Mouse (Mus musculus) liver, embryonic 16.5 days (tissue): ENCODE results near the gene Treml1. TPM values are rescaled to one million over a fixed set of nuclear protein-coding genes. Genes with fewer than 3 reads are reported as not detected.

Experiments used
- ATAC-seq: fragments of 200-750 bp; cut with Nextera tagmentation; 2 replicates; pipeline ENCODE4 v1.8.0; 2017; ENCODE audit warnings: low read depth, mild to moderate bottlenecking, moderate number of reproducible peaks, moderate library complexity
- H3K27ac ChIP-seq: fragments of 300-500 bp; sonication (generic); 2 replicates; pipeline ENCODE4 v1.5.1; 2014; ENCODE audit warnings: mild to moderate bottlenecking, low read length
- H3K27me3 ChIP-seq: fragments of 300-500 bp; sonication (generic); 2 replicates; pipeline ENCODE4 v1.6.1; 2014; ENCODE audit warnings: low read depth, low read length, mixed read lengths; ENCODE audit not compliant: control insufficient read depth, insufficient read depth
- H3K36me3 ChIP-seq: fragments of 300-500 bp; sonication (generic); 2 replicates; pipeline ENCODE4 v1.6.1; 2014; ENCODE audit warnings: mild to moderate bottlenecking; ENCODE audit not compliant: control insufficient read depth, insufficient read depth
- H3K4me1 ChIP-seq: fragments of 300-500 bp; sonication (generic); 2 replicates; pipeline ENCODE4 v1.6.1; 2014; ENCODE audit warnings: low read depth, low read length, mixed read lengths; ENCODE audit not compliant: control insufficient read depth
- H3K4me2 ChIP-seq: fragments of 300-500 bp; sonication (generic); 2 replicates; pipeline ENCODE4 v1.6.1; 2014; ENCODE audit warnings: low read depth, low read length, mixed read lengths
- H3K4me3 ChIP-seq: fragments of 300-500 bp; sonication (generic); 2 replicates; pipeline ENCODE4 v1.5.1; 2014; ENCODE audit warnings: low read depth, mild to moderate bottlenecking, low read length
- H3K9ac ChIP-seq: fragments of 300-500 bp; sonication (generic); 2 replicates; pipeline ENCODE4 v1.6.1; 2014; ENCODE audit warnings: low read depth, low read length
- H3K9me3 ChIP-seq: fragments of 300-500 bp; sonication (generic); replicated peaks from 2 replicates; pipeline ENCODE4 v1.6.1; 2016; ENCODE audit warnings: low read length; ENCODE audit not compliant: control insufficient read depth
- WGBS: fragments of 180-500 bp; shearing (Covaris S2); extraction: QIAGEN DNeasy Blood & Tissue Kit; methylation state at CpG from one replicate; pipeline ENCODE4 v1.1.7; 2014; ENCODE audit not compliant: insufficient replicate concordance; 5-methylcytosine and 5-hydroxymethylcytosine counted together
- polyA plus RNA-seq: library from polyadenylated mRNA; unstranded; fragments of >200 nt; fragmentation: Nextera tagmentation; extraction: Ambion mirVana; gene quantifications from 2 replicates; pipeline ENCODE4 v1.2.1, GENCODE M21; 2015

Treml1 gene
- polyA plus RNA-seq, 1 experiment from 2014 or later = 15.3 TPM

GRCm38 (mm10) chr17:48326656-48327055 is 33.1 kb upstream of the Treml1 start:
- no peak overlapping the region for H3K27ac ChIP-seq
- no peaks in the 10 kb centered on the region for H3K9me3 ChIP-seq
- H3K36me3 ChIP-seq = no peaks in the 10 kb centered on the region
- peaks cover 3% of the 10 kb centered on the region; the same call in 1 of the 2 replicates for H3K4me1 ChIP-seq
- H3K4me2 ChIP-seq = no peak overlapping the region
- ATAC-seq = no peak
- no peak overlapping the region for H3K4me3 ChIP-seq
- 72% methylated on average over 4 of the region's 4 CpGs for WGBS
- no peaks in the 10 kb centered on the region for H3K27me3 ChIP-seq
- no peak overlapping the region for H3K9ac ChIP-seq

- Histone ChIP-seq H3K9me3 (no peaks in the 10 kb centered on the region), H3K9ac (no peak overlapping the region), H3K4me2 (no peak overlapping the region), H3K4me1 (no peaks in the 10 kb centered on the region), H3K4me3 (no peak overlapping the region), H3K36me3 (no peaks in the 10 kb centered on the region), H3K27ac (no peak overlapping the region), H3K27me3 (no peaks in the 10 kb centered on the region)
- no peak for ATAC-seq
- WGBS = 68% methylated on average over 2 of the region's 2 CpGs
Measured at GRCm38 (mm10) chr17:48332524-48332923, 27.2 kb upstream of the Treml1 start.

GRCm38 (mm10) chr17:48334186-48334585 is 25.5 kb upstream of the Treml1 start:
- Histone ChIP-seq H3K4me3 (no peak overlapping the region), H3K9me3 (no peaks in the 10 kb centered on the region), H3K4me2 (no peak overlapping the region), H3K36me3 (no peaks in the 10 kb centered on the region), H3K27ac (no peak overlapping the region), H3K4me1 (no peaks in the 10 kb centered on the region), H3K9ac (no peak overlapping the region), H3K27me3 (no peaks in the 10 kb centered on the region)
- no peak for ATAC-seq
- WGBS = 76% methylated on average over 4 of the region's 4 CpGs

GRCm38 (mm10) chr17:48336857-48337256 is 22.9 kb upstream of the Treml1 start:
- peak; percentile 66 for ATAC-seq
- under 1% methylated on average over 6 of the region's 6 CpGs for WGBS

GRCm38 (mm10) chr17:48340267-48340666 is 19.4 kb upstream of the Treml1 start:
- H3K27ac ChIP-seq = no peak overlapping the region
- 84% methylated on average over 1 of the region's 1 CpGs for WGBS

More at GRCm38 (mm10) chr17:48336857-48337256, 22.9 kb upstream of the Treml1 start:
- no peaks in the 10 kb centered on the region for H3K36me3 ChIP-seq
- no peak overlapping the region for H3K4me3 ChIP-seq
- no peak overlapping the region for H3K9ac ChIP-seq
- H3K4me1 ChIP-seq = no peaks in the 10 kb centered on the region
- no peak overlapping the region for H3K4me2 ChIP-seq
- H3K9me3 ChIP-seq = no peaks in the 10 kb centered on the region
- no peaks in the 10 kb centered on the region for H3K27me3 ChIP-seq
- no peak overlapping the region for H3K27ac ChIP-seq

GRCm38 (mm10) chr17:48341947-48342346 is 17.8 kb upstream of the Treml1 start:
- ATAC-seq = peak; percentile 41; the same call in 1 of the 2 replicates
- WGBS = 13% methylated on average over 3 of the region's 3 CpGs
- H3K36me3 ChIP-seq = no peaks in the 10 kb centered on the region
- H3K4me1 ChIP-seq = peaks cover 2% of the 10 kb centered on the region; the same call in 1 of the 2 replicates
- H3K27ac ChIP-seq = no peak overlapping the region
- no peak overlapping the region for H3K9ac ChIP-seq
- no peaks in the 10 kb centered on the region for H3K27me3 ChIP-seq
- H3K4me3 ChIP-seq = no peak overlapping the region
- no peaks in the 10 kb centered on the region for H3K9me3 ChIP-seq
- no peak overlapping the region for H3K4me2 ChIP-seq

More at GRCm38 (mm10) chr17:48340267-48340666, 19.4 kb upstream of the Treml1 start:
- Histone ChIP-seq H3K36me3 (no peaks in the 10 kb centered on the region), H3K27me3 (no peaks in the 10 kb centered on the region), H3K9ac (no peak overlapping the region), H3K4me3 (no peak overlapping the region), H3K9me3 (no peaks in the 10 kb centered on the region), H3K4me2 (no peak overlapping the region), H3K4me1 (peaks cover 2% of the 10 kb centered on the region; the same call in 1 of the 2 replicates)
- ATAC-seq = no peak

- ATAC-seq = no peak
- H3K27me3 ChIP-seq = no peaks in the 10 kb centered on the region
- H3K4me2 ChIP-seq = no peak overlapping the region
- no peaks in the 10 kb centered on the region for H3K36me3 ChIP-seq
- no peak overlapping the region for H3K9ac ChIP-seq
- peaks cover 2% of the 10 kb centered on the region; the same call in 1 of the 2 replicates for H3K4me1 ChIP-seq
- no peak overlapping the region for H3K27ac ChIP-seq
- H3K9me3 ChIP-seq = no peaks in the 10 kb centered on the region
- WGBS = 50% methylated on average over 2 of the region's 2 CpGs
- no peak overlapping the region for H3K4me3 ChIP-seq
Measured at GRCm38 (mm10) chr17:48343065-48343464, 16.7 kb upstream of the Treml1 start.

GRCm38 (mm10) chr17:48345824-48346223 is 13.9 kb upstream of the Treml1 start:
- H3K27ac ChIP-seq = no peak overlapping the region

GRCm38 (mm10) chr17:48346231-48346630 is 13.5 kb upstream of the Treml1 start, which contains the start of gene Trem2:
Gene Trem2, plus strand, starts transcription at chr17:48346401.
- Histone ChIP-seq H3K9ac (no peak within 1 kb of the TSS), H3K27ac (no peak within 1 kb of the TSS), H3K4me2 (no peak within 1 kb of the TSS), H3K4me1 (peaks cover 2% of the 10 kb centered on the region; the same call in 1 of the 2 replicates), H3K27me3 (no peaks in the 10 kb centered on the region), H3K4me3 (no peak within 1 kb of the TSS), H3K36me3 (no peaks in the 10 kb centered on the region), H3K9me3 (no peaks in the 10 kb centered on the region)
- 49% methylated on average over 5 of the region's 5 CpGs for WGBS
- ATAC-seq = no peak

More at GRCm38 (mm10) chr17:48345824-48346223, 13.9 kb upstream of the Treml1 start:
- Histone ChIP-seq H3K36me3 (no peaks in the 10 kb centered on the region), H3K4me1 (peaks cover 2% of the 10 kb centered on the region; the same call in 1 of the 2 replicates), H3K27me3 (no peaks in the 10 kb centered on the region), H3K4me3 (no peak overlapping the region), H3K9ac (no peak overlapping the region), H3K4me2 (no peak overlapping the region), H3K9me3 (no peaks in the 10 kb centered on the region)
- 60% methylated on average over 4 of the region's 4 CpGs for WGBS
- no peak for ATAC-seq
